Mouse (Mus musculus): Measurements from ENCODE around the gene Camk1d.

Camk1d gene

GRCm38 (mm10) chr2:5709911-5710310 lies 4.4 kb downstream of the Camk1d start:
- no peak for DNase-seq (ENCODE audit: low spot score in 2 of 2)

DNA sequence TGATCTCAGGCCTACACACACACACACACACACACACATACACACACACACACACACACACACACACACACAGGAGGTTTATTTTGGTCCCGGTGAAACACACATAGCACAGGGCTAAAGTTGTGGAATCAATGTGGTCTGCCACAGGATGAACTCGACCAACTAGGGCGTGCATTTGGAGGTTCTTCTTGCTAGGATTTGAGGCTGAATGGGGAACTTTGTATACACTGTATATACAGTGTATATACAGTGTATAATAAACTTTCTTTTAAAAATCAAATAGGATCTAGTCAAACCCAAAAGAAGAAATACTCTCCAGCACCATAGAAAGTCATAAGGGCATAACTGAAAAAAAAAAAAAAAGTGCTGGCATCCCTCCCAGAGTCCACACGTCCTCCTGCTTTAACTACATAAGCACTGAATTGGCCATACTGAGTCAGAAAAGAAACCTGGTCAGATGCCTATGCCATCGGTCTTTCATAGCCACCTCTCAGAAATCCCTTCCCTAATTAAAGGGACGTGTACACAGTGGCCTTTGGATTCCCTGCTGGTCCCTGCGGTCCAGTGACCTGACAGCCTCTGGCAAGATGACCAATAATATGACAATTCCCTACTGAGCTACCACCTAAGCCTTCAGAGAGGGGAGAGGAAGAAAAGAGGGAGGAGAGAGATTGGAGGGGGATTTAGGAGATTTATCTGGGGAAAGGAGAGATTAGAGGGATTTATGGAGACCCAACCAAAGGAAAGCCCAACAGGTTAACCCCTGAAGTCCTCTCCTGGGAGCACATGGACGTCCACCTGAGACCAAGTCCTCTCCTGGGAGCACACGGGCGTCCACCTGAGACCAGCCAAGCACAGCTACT lies 6.2 kb downstream of the Camk1d start:
- DNase-seq (ENCODE audit: low spot score in 2 of 2): no peak

GRCm38 (mm10) chr2:5706618-5707017 lies 7.7 kb downstream of the Camk1d start:
- DNase-seq (ENCODE audit: low spot score in 2 of 2): no peak

DNA sequence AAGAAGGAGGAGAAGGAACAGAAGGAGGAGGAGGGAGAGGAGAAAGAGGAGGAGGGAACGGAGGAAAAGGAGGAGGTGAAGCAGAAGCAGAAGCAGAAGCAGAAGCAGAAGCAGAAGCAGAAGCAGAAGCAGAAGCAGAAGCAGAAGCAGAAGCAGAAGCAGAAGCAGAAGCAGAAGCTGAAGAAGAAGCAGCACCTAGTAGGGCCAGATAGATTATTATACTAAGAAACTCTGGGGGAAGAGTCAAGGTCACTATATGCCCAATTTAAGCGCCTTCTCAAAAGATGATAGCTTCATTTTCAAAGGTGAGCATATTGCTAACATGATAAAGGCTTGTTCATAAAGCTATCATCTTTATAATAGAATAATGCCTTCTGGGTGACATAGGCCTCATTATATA lies 11.9 kb downstream of the Camk1d start:
- DNase-seq (ENCODE audit: low spot score in 2 of 2): no peak

- DNase-seq (ENCODE audit: low spot score in 2 of 2): no peak
These were observed 13.4 kb downstream of the Camk1d start for GRCm38 (mm10) chr2:5700931-5701330.

DNA sequence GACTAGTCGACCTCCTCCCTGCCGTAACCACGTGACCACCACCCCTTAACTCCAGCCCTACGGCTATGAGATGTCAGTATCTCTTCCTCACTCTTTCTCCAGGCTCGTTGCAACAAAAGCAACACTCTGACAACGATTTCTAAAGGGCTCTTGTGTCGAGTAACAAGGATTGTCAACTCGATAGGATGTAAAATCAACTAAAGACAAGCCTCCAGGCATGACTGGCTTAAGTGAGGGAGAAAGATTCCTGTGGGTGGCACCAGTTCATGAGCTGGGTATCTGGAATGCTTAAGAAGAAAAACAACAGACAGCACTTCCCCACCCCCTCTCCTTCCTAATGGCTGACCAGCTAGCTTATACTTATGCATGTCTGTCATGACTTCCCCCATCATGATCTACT lies 15.9 kb downstream of the Camk1d start:
- no peak for DNase-seq (ENCODE audit: low spot score in 2 of 2)

DNA sequence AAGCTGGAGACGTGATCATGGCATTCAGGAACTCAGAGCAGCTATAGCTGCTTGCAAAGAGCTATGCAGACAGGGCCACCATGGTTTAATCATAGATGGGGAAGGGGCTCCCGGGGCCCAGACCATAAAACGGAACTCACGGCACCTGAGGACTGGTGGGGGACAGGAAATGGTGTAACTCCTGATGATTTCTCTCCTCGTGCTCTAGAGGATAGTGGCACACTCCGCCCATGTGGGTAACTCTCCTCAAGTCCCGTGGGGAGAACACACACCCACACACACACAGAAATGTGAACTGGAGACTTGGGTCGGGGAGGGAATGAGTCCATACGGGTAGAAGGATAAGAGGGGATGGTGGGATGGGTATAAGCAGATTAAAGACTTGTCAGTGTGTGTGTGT lies 20.2 kb downstream of the Camk1d start:
- no peak for DNase-seq (ENCODE audit: low spot score in 2 of 2)

DNA sequence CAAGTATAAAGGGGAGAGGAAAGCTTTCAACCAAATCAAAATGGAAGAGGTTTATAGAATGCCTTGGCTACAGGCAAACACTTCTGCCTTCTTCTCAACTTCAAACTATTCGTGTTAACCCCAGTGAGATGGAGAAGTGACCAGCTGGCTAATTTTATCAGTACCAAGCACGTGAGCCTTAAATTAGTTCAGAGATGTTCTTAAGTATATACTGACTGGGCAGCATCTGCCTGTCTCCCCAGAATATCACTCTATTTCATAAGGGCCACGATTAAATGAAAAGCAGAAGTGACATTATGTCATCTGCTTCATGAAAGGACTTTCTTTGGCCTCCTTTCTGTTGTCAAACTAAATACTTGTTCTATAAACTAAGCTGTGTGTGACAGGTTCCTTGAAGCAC lies 22.6 kb downstream of the Camk1d start:
- DNase-seq (ENCODE audit: low spot score in 2 of 2): no peak

- no peak for DNase-seq (ENCODE audit: low spot score in 2 of 2)
These were observed 30.9 kb downstream of the Camk1d start for GRCm38 (mm10) chr2:5683366-5683765.

- no peak for DNase-seq (ENCODE audit: low spot score in 2 of 2)
These were observed 32.4 kb downstream of the Camk1d start for GRCm38 (mm10) chr2:5681909-5682308.

DNA sequence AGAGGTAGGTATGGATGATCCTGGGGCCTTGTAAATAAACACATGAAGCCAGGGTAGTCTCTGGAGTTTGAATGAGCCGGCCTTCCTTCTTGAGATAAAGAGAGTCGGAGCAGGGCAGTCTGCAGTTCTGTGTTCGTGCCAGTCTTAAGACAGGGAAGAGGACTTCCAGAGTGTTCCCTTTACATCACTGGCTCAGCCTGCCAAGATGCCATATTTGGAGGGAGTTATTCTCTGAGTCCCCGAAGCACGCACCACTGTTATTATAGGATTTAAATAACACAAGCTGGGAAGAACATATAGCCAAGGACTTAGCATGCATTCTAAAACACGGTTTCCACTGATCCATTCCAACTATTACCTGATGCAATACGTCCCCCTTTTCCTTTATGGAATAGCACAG lies 33.0 kb downstream of the Camk1d start:
- DNase-seq (ENCODE audit: low spot score in 2 of 2): peak; percentile 52 to 58

GRCm38 (mm10) chr2:5679055-5679454 lies 35.3 kb downstream of the Camk1d start:
- DNase-seq (ENCODE audit: low spot score in 2 of 2): no peak

GRCm38 (mm10) chr2:5677472-5677871 lies 36.8 kb downstream of the Camk1d start:
- DNase-seq (ENCODE audit: low spot score in 2 of 2): no peak

GRCm38 (mm10) chr2:5676786-5677185 lies 37.5 kb downstream of the Camk1d start:
- DNase-seq (ENCODE audit: low spot score in 2 of 2): no peak

DNA sequence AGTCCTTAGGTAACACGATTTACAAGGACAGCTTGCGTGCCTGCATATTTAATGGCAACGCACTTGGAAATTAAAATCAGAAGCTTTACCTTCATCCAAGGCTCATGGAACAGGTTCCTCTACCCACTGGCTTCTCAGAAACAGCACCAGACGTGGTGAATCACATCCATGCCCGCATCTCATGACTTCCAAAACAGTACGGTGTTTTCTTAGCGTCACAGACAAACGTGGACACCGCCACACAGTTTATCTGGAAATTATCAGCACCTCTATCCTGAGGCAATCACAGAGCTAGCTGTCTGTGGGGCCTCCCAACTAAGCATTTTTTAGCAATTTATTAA lies 38.2 kb downstream of the Camk1d start:
- DNase-seq (ENCODE audit: low spot score in 2 of 2): no peak

DNA sequence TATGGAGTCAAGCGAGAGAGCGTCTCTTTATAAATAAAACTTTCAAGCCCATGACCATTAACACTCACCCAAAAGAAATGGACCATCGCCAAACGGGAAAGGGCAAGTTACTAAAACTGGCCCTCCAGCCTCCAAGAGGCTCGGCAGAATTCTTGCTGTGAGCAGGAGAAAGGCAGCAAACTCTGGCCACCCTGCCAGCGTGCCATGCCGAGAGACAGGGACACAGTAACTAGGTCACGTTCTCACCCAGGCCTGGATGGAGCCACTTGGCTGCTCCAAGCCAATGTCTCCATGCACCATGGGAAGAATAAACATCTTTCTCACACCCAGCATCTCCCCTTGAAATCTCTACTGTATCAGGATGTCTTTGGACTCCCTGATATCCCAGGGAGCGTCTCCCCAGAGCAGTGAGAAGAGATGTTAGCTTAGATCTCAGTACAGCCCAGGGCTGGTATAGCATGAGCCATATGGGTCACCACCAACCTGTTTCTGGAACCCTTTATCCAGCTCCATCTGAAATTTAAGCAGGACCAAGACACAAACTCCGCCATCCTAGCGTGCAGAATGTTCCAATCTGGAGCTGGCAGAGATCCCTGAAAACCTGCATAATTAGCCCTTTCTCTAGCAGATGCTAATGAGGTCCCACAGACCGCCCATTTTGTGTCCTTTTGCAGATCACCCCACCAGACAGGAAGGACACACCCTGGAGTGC lies 38.7 kb downstream of the Camk1d start:
- DNase-seq (ENCODE audit: low spot score in 2 of 2): peak; percentile 81 to 85

DNA sequence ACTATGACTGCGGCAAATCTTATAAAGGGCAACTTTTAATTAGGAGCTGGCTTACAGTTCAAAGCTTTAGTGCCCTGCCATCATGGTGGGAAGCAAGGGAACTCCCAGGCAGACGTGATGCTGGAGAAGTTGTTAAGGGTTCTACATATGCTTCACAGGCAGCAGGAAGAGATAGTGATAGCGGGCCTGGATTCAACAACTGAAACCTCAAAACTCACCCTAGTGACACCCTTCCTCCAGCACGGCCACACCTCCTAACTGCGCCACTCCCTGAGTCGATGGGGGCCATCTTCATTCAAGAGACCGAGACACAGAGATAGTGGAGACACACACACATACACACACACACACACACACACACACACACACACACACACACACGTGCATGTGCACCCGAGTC lies 39.8 kb downstream of the Camk1d start:
- DNase-seq (ENCODE audit: low spot score in 2 of 2): no peak

DNA sequence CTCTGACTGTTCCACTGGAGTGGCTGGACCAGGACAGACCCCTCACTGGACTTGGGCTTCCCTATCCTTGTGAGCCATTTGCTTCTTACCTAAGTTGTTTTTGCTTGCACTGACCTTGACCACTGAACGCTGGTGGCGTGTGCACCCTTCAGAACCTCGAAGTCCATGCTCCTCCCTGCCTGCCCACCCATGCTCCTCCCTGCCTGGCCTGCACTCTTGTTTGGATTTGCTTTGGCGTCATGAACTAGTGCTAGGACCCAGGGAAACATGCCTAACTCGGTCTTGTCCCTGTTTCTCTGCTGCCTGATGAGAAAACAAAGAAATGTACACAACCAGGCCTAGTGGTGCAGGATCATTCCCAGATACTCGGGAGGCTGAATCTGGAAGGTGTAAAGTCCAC lies 40.5 kb downstream of the Camk1d start:
- no peak for DNase-seq (ENCODE audit: low spot score in 2 of 2)

DNA sequence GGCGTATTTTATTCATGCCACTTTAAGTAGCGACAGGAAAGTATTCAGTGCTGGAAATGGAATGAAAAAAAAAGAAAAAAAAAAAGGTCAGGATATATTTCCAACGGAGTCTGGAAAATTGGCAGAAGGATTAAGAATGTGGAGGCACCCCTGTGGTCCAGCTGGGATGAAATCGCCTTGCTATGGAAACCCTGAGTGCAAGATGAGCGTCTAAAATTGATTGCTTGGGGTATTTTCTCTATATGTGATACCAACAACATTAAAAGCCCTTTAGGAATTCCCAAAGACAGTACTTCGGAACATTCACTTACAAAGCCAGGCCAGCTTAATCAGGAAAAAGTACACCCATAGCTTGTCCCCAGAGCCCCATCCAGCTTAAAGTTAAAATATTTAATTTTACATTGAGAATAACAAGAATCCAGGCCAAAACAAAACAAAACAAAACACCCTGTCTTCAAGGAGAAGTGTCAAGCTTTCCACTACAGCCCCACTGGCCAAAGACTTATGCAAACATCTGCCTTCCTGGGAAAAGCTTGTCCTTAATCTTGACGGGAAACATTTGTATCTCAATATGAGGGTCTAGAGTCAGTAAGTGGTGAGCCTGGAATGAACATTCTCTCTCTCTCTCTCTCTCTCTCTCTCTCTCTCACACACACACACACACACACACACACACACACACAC lies 41.3 kb downstream of the Camk1d start:
- DNase-seq (ENCODE audit: low spot score in 2 of 2): no peak

- no peak for DNase-seq (ENCODE audit: low spot score in 2 of 2)
These were observed 44.2 kb downstream of the Camk1d start for GRCm38 (mm10) chr2:5670146-5670545.

DNA sequence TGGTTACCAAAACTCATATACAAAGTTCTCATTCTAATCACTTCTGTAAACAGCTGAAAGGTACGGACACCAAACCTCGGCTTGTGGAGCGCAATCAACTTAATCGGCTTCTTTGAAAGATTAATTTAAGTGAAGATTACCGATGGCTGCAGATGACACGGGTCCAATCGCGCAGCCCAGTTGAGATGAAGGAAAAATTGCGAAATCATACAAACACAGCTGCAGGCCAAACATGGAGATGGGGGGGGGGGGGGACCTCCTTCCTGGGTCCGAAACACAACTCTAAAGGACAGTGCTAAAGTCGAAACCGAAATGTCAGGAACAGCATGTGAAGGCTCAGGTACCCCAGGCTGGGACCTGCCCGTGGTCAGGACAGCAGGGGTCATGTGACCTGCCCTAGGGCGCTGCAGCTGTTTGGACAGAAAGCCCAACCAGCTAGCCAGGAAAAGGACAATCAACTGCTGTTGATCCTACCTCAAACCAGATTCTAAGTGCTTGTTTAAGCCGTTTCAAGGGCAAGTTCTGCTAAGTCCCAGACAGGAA lies 44.7 kb downstream of the Camk1d start:
- DNase-seq (ENCODE audit: low spot score in 2 of 2): no peak

DNA sequence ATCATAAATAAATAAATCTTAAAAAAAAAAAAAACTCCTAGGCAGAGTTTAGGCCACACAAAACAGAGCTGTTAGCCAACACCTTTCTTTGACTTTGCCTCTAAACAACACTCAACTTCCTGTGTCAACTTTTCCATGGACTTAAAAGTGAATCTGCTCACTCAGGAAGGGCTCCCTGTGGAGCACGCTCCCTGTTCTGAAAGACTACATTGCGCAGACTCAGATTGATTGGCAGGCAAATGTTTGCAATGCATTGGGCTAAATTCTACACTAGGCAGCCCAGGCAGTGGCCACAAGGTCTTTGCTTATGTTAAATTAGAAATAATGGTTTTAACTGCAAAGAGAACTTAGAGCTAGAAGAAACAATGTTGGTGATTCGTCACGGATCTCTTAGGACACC lies 45.4 kb downstream of the Camk1d start:
- no peak for DNase-seq (ENCODE audit: low spot score in 2 of 2)

- DNase-seq (ENCODE audit: low spot score in 2 of 2): no peak
These were observed 50.8 kb downstream of the Camk1d start for GRCm38 (mm10) chr2:5663499-5663898.
